Mouse (Mus musculus): Measurements from ENCODE around the gene Gm9918. TPM values are rescaled to one million over a fixed set of nuclear protein-coding genes. Genes with fewer than 3 reads are reported as not detected.

The Gm9918 gene
- polyA plus RNA-seq, 1 experiment from 2014 or later: 0.13 TPM

DNA sequence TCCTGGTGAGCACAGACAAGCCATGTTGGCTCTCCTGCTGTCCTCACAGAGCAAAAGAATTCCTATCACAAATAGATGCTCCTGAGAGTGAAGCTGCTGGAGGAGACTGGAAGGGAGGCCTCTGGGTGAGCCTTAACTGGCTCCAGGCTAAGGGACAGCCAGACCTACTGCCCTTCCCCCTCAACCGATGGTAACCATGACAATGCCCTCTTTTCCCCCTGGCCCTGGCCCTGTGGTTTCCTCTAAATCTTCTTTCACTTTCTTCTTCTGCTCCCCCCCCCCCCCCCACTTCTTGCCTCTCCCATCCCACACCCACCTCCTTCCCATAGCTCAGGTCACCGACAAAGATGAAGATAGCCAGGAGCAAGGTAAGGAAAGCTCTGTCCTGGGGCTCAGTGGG is 36.5 kb upstream of the Gm9918 start:
- ATAC-seq: no peak
- no peaks in the 10 kb centered on the region for H3K27me3 ChIP-seq (replicated peaks; ENCODE audit: control insufficient read depth, insufficient read depth, low read length)
- H3K36me3 ChIP-seq (ENCODE audit: control insufficient read depth, insufficient read depth, low read length): no peaks in the 10 kb centered on the region
- H3K9ac ChIP-seq (ENCODE audit: low read depth, low read length): no peak overlapping the region
- H3K4me2 ChIP-seq (ENCODE audit: low read depth, low read length): no peak overlapping the region
- no peak overlapping the region for H3K27ac ChIP-seq (ENCODE audit: low read length)
- no peaks in the 10 kb centered on the region for H3K9me3 ChIP-seq (ENCODE audit: control insufficient read depth, low read length)
- 7% methylated on average over 2 of the region's 2 CpGs for WGBS
- no peak overlapping the region for H3K4me3 ChIP-seq (ENCODE audit: low read length)
- H3K4me1 ChIP-seq (ENCODE audit: control insufficient read depth, insufficient read depth, low read length): peaks cover 21% of the 10 kb centered on the region

DNA sequence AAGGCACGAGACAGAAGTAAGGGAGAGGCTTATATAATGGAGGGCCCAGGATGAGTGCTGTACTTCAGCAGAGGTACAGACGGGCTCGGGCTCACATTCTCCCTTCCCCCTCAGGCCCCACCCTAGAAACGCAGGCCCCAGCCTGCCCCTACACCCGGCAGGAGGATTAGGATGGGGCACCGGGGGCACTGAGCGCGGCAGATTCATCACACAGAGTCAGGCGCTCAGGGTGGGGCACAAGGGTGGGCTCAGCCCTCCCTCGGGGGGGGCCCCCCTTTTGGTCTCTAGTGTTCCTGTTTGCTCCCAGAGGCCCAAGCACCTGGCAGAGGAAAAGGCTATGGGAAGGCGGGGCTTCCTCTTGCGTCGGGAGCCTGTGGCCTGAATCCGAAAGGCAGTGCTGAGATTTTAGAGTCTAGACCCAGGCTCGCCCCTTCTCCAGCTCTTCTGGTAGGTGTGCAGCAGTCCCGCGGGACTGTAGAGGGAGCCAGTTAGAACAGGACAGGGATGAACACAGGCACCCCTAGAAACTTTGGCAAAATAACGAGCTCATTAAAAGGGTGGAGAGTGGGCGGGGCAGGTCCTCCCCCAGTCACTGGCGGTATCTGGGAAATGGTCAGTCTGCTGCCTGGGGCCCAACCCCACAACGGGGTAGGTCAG is 34.9 kb upstream of the Gm9918 start:
- Histone ChIP-seq H3K27me3 (replicated peaks; ENCODE audit: control insufficient read depth, insufficient read depth, low read length) (no peaks in the 10 kb centered on the region), H3K4me2 (ENCODE audit: low read depth, low read length) (peak overlapping the region; percentile 53), H3K36me3 (ENCODE audit: control insufficient read depth, insufficient read depth, low read length) (0 out of 2 replicates have a peak, but pooled peaks cover 2% of the 10 kb centered on the region), H3K4me3 (ENCODE audit: low read length) (peak overlapping the region; percentile 38), H3K9me3 (ENCODE audit: control insufficient read depth, low read length) (no peaks in the 10 kb centered on the region), H3K4me1 (ENCODE audit: control insufficient read depth, insufficient read depth, low read length) (peaks cover 24% of the 10 kb centered on the region), H3K9ac (ENCODE audit: low read depth, low read length) (peak overlapping the region; percentile 61), H3K27ac (ENCODE audit: low read length) (peak overlapping the region; percentile 78)
- ATAC-seq: peak; percentile 88
- 16% methylated on average over 21 of the region's 21 CpGs for WGBS

DNA sequence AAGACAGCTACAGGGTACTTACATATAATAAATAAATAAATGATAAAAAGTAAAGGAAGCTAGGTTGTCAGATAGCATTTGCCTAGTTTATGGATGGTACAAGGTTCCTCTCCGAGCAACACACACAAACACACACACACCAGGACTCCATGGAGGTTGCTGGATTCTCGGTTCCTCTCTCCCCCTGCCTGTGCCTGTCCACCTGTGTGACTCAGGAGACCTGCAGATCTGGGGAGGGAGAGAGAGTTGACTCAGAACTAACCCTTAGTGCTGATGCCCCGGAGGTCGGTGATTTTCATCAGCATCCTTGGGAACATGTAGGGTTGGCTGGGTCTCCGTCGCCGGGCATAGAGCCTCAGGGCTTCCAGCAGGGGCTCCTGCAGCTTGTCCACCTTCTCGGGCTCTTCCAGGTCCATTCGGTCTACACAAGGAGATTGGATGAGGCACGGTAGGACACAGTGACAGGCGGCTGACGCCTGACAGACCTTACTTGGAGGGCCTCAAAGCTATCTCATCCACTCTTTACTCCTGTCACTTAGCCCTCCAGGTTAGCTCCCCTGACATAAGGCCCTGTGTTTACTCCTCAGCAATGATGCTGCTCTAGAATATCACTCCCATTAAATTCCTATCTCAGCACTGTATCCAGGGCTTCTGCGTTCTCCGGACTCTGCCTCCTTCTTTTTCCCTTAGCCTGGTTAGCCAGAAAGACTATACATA is 31.7 kb upstream of the Gm9918 start:
- H3K4me3 ChIP-seq (ENCODE audit: low read length): no peak overlapping the region
- 0 out of 2 replicates have a peak, but pooled peaks cover 3% of the 10 kb centered on the region for H3K36me3 ChIP-seq (ENCODE audit: control insufficient read depth, insufficient read depth, low read length)
- 86% methylated on average over 14 of the region's 14 CpGs for WGBS
- no peak overlapping the region for H3K4me2 ChIP-seq (ENCODE audit: low read depth, low read length)
- H3K27ac ChIP-seq (ENCODE audit: low read length): no peak overlapping the region
- ATAC-seq: no peak
- H3K9me3 ChIP-seq (ENCODE audit: control insufficient read depth, low read length): no peaks in the 10 kb centered on the region
- peaks cover 38% of the 10 kb centered on the region for H3K4me1 ChIP-seq (ENCODE audit: control insufficient read depth, insufficient read depth, low read length)
- no peaks in the 10 kb centered on the region for H3K27me3 ChIP-seq (replicated peaks; ENCODE audit: control insufficient read depth, insufficient read depth, low read length)
- H3K9ac ChIP-seq (ENCODE audit: low read depth, low read length): no peak overlapping the region

DNA sequence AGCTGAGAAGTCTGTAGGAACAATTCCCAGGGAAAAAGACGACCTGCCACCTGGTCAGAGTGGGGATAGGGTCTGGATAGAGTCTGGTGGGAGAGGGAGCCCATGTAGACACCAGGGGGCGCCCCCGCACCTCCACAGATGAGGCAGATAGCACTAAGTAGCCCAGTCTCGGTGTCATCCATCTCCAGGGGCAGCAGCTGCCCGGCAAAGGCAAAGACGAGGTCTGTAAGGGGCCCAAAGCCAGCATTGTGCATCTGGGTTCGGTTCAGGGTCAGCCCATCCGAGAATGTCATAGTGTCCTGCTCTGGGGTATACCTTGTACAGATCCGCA is 31.1 kb upstream of the Gm9918 start:
- no peak for ATAC-seq
- no peaks in the 10 kb centered on the region for H3K9me3 ChIP-seq (ENCODE audit: control insufficient read depth, low read length)
- H3K4me2 ChIP-seq (ENCODE audit: low read depth, low read length): no peak overlapping the region
- whole genome bisulfite sequencing: 10% methylated on average over 9 of the region's 9 CpGs
- H3K4me1 ChIP-seq (ENCODE audit: control insufficient read depth, insufficient read depth, low read length): peaks cover 42% of the 10 kb centered on the region
- no peak overlapping the region for H3K4me3 ChIP-seq (ENCODE audit: low read length)
- no peak overlapping the region for H3K27ac ChIP-seq (ENCODE audit: low read length)
- no peaks in the 10 kb centered on the region for H3K27me3 ChIP-seq (replicated peaks; ENCODE audit: control insufficient read depth, insufficient read depth, low read length)
- 0 out of 2 replicates have a peak, but pooled peaks cover 3% of the 10 kb centered on the region for H3K36me3 ChIP-seq (ENCODE audit: control insufficient read depth, insufficient read depth, low read length)
- H3K9ac ChIP-seq (ENCODE audit: low read depth, low read length): no peak overlapping the region

DNA sequence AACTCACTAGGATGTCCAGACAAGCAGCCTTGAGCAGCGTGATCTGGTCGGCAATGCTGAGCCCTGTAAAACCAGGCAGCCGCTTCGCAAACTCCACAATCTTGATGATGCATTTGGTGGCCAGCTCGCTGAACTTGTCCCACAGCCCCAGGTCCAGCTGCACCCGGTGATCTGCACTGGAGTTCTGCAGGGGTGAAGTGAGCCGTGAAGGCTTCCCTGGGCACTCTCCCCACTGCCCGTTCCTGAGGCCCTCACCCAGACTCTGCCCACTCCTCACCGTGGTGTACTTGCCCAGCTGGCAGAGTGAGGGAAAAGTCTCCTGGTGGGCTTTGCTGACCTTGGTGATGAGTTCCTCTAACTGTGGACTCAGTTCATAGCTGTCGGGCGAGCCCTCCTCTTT is 30.5 kb upstream of the Gm9918 start:
- ATAC-seq: no peak
- Histone ChIP-seq H3K27me3 (replicated peaks; ENCODE audit: control insufficient read depth, insufficient read depth, low read length) (no peaks in the 10 kb centered on the region), H3K27ac (ENCODE audit: low read length) (no peak overlapping the region), H3K4me2 (ENCODE audit: low read depth, low read length) (no peak overlapping the region), H3K9me3 (ENCODE audit: control insufficient read depth, low read length) (no peaks in the 10 kb centered on the region), H3K36me3 (ENCODE audit: control insufficient read depth, insufficient read depth, low read length) (0 out of 2 replicates have a peak, but pooled peaks cover 3% of the 10 kb centered on the region), H3K4me1 (ENCODE audit: control insufficient read depth, insufficient read depth, low read length) (peaks cover 41% of the 10 kb centered on the region), H3K4me3 (ENCODE audit: low read length) (no peak overlapping the region), H3K9ac (ENCODE audit: low read depth, low read length) (no peak overlapping the region)
- 78% methylated on average over 11 of the region's 11 CpGs for WGBS

DNA sequence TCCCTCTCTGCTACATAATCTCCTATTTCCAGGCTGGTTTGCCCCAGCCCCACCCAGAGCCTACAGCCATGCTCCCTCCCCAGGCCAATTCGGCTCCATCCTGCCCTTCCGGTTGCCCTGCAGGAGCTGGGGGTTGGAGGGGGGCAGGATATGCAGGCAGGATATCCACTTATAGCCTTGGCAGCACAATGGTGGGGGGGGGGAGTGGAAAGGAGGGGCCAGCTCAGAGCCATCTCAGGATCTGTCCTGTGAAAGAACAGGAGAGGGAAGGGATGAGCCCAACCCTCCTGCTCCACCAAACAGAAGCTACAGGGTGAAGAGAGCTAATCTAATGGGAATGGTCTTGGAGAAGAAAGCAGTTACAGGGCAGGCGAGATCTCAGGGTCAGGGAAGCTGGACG is 29.8 kb upstream of the Gm9918 start:
- H3K27me3 ChIP-seq (replicated peaks; ENCODE audit: control insufficient read depth, insufficient read depth, low read length): no peaks in the 10 kb centered on the region
- peaks cover 41% of the 10 kb centered on the region for H3K4me1 ChIP-seq (ENCODE audit: control insufficient read depth, insufficient read depth, low read length)
- H3K36me3 ChIP-seq (ENCODE audit: control insufficient read depth, insufficient read depth, low read length): 0 out of 2 replicates have a peak, but pooled peaks cover 3% of the 10 kb centered on the region
- H3K4me3 ChIP-seq (ENCODE audit: low read length): no peak overlapping the region
- no peak overlapping the region for H3K27ac ChIP-seq (ENCODE audit: low read length)
- H3K9ac ChIP-seq (ENCODE audit: low read depth, low read length): no peak overlapping the region
- no peak for ATAC-seq
- no peak overlapping the region for H3K4me2 ChIP-seq (ENCODE audit: low read depth, low read length)
- H3K9me3 ChIP-seq (ENCODE audit: control insufficient read depth, low read length): no peaks in the 10 kb centered on the region
- 78% methylated on average over 4 of the region's 4 CpGs for WGBS

DNA sequence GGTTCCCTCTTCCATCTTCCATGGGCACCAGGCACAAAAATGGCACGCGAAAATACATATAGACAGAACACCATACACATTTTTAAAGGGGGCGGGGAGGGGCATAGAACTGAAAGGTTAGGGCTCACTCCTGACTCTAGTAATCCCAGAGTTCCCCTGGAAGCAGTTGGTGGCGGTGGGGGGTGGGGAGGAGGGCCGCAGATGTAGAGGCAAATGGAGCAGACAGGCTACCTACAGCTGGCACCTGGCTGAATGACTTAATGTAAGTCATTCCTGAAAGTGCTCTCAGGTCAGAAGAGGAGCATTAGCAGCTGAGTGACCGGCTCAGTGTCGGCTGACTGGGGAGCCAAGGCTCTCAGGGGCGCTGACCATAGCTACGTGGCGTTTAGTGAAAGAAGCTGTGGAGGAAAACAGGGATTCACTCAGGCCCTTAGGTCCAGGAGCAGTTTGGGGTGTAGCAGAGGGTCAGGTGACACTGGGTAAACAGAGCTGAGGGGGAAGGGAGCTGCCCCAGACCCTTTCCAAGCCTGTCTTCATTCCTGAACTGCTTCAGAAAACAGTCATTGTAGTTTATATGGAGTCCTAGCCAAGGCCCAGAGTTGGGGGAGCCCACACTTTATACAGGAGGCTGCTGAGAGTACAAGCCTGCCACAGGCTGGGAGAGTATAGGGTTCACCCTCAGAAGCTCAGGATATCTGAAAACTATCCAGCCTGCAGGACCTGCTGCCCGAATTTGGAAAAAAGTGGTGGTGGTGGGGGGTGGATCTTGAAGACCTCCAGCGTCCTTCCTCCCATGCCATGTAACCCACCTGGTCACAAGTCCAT is 27.7 kb upstream of the Gm9918 start:
- peaks cover 36% of the 10 kb centered on the region for H3K4me1 ChIP-seq (ENCODE audit: control insufficient read depth, insufficient read depth, low read length)
- 0 out of 2 replicates have a peak, but pooled peaks cover 3% of the 10 kb centered on the region for H3K36me3 ChIP-seq (ENCODE audit: control insufficient read depth, insufficient read depth, low read length)
- peak overlapping the region; percentile 96 for H3K4me2 ChIP-seq (ENCODE audit: low read depth, low read length)
- no peak overlapping the region for H3K4me3 ChIP-seq (ENCODE audit: low read length)
- WGBS: 45% methylated on average over 12 of the region's 12 CpGs
- peak overlapping the region; percentile 23; the same call in 1 of the 2 replicates for H3K9ac ChIP-seq (ENCODE audit: low read depth, low read length)
- H3K9me3 ChIP-seq (ENCODE audit: control insufficient read depth, low read length): no peaks in the 10 kb centered on the region
- H3K27ac ChIP-seq (ENCODE audit: low read length): peak overlapping the region; percentile 69
- no peak for ATAC-seq
- H3K27me3 ChIP-seq (replicated peaks; ENCODE audit: control insufficient read depth, insufficient read depth, low read length): no peaks in the 10 kb centered on the region

DNA sequence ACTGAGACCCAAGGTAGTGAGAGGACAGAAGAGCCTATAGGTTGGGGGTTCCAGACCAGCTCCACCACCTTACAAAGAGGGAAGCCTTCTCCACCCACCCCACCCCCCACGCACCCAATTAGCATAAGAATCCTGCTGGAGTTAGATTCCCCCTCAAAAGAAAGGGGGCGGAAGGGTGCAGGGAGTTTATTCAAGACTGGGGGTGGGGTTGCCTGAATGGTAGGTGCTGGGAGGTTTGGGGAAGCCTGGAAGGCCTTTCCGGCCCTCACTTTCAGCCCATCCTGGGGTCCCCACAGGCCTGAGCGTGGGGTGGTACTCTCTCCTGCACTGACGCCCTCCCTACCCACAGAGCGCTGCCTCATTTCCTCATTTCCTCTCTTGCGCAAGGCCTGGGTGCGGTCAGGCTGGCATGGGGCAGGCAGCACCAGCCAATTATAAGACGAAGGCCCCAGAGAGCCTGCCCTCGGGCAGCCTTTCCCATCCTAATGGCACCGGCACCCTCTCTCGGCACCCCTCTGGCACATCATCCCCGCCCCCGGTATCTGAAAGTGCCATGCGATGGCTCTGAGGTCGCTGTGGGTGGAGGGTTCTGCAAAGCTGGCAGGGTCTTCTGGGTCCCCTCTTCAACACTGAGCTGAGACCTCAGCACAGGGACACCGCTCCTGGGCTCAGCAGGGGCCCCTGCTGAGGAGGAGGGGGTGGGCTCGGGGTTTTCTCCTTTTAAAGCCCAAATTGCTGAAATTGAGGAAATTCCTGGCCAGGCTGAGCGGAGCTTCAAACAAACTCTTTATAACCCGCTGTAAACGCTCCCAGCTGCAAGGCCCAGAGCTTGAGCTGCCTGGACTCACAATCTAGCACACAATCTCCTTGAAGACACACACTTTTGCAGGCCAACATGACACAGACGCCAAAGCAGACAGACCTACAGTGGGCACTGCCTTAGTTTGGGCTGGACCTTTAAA is 26.9 kb upstream of the Gm9918 start:
- peak overlapping the region; percentile 96 for H3K4me2 ChIP-seq (ENCODE audit: low read depth, low read length)
- H3K27me3 ChIP-seq (replicated peaks; ENCODE audit: control insufficient read depth, insufficient read depth, low read length): no peaks in the 10 kb centered on the region
- no peaks in the 10 kb centered on the region for H3K9me3 ChIP-seq (ENCODE audit: control insufficient read depth, low read length)
- H3K36me3 ChIP-seq (ENCODE audit: control insufficient read depth, insufficient read depth, low read length): 0 out of 2 replicates have a peak, but pooled peaks cover 3% of the 10 kb centered on the region
- 17% methylated on average over 22 of the region's 22 CpGs for WGBS
- peaks cover 39% of the 10 kb centered on the region for H3K4me1 ChIP-seq (ENCODE audit: control insufficient read depth, insufficient read depth, low read length)
- H3K9ac ChIP-seq (ENCODE audit: low read depth, low read length): peak overlapping the region; percentile 55
- peak overlapping the region; percentile 69 for H3K4me3 ChIP-seq (ENCODE audit: low read length)
- ATAC-seq: peak; percentile 33
- peak overlapping the region; percentile 69 for H3K27ac ChIP-seq (ENCODE audit: low read length)

All from intestine, embryonic 16.5 days (tissue).